In the genomic region with DNA sequence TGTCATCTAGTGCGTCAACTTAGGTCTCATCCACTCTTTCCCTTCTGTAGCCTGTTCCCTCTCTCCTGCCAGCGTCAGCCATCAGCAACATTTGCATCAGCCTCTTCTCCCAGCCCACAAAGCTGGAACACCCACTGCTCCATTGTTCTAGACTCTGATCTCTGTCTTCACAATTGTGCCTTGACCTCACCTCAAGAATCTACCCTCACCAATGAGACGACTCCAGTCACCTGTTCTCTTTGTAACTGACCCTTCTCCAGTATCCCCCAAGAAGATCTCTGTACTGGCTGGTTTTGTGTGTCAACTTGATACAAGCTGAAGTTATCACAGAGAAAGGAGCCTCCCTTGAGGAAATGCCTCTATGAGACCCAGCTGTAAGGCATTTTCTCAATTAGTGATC, we compare ENCODE assay signal across 12 mouse cellular contexts.
"Had no signal": no experiment of that assay in that cellular context is flagged by ENCODE, and none has a peak within 500 bp of the region (broad histone marks: within the 10 kb centered on the region; RNA-seq: fewer than 3 reads in every experiment).

No protein-coding gene starts in this region.

- H3K36me3 ChIP-seq: limb, embryonic 13.5 days; midbrain, embryonic 12.5 days had no signal

- DNase-seq: kidney, postnatal 10 days; kidney, postnatal 4 days; lung, embryonic 14.5 days; lung, postnatal 14 days; right cerebral cortex, adult 18-20 months; right cerebral cortex, postnatal 25 days; thymus, postnatal 4 days had no signal

- H3K9me3 ChIP-seq: limb, embryonic 13.5 days; megakaryocyte, embryonic 14.5 days; midbrain, embryonic 12.5 days had no signal

- H3K27ac ChIP-seq: layer of hippocampus, adult 2 months; limb, embryonic 13.5 days; macrophage; midbrain, embryonic 12.5 days had no signal

- H3K27me3 ChIP-seq: limb, embryonic 13.5 days; midbrain, embryonic 12.5 days had no signal

- H3K4me2 ChIP-seq: limb, embryonic 13.5 days; lung, embryonic 14.5 days; midbrain, embryonic 12.5 days had no signal

- H3K4me3 ChIP-seq: layer of hippocampus, adult 2 months; limb, embryonic 13.5 days; megakaryocyte, embryonic 14.5 days; midbrain, embryonic 12.5 days had no signal

- H3K4me1 ChIP-seq: megakaryocyte, embryonic 14.5 days had no signal

- H3K9ac ChIP-seq: limb, embryonic 13.5 days; lung, embryonic 14.5 days; midbrain, embryonic 12.5 days had no signal
